ENCODE assay signal across 25 mouse cellular contexts in genomic region chr1:64669451-64669850, GRCm38 (mm10). TPM values are rescaled to one million over a fixed set of nuclear protein-coding genes. Genes with fewer than 3 reads are reported as not detected.
A peak's percentile ranks its signal among the peaks of the same experiment; 100 is the strongest.
DNase-seq lines count a peak whose midpoint lies in the region; ATAC-seq and TF ChIP-seq lines count a peak whose summit lies in the region.
"Had no signal": no experiment of that assay in that cellular context is flagged by ENCODE, and none has a peak within 500 bp of the region (broad histone marks: within the 10 kb centered on the region; RNA-seq: fewer than 3 reads in every experiment).

No protein-coding gene starts in this region.

- H3K27ac ChIP-seq in lung, postnatal 0 days (ENCODE audit: low read length): no peak overlapping the region
- H3K27ac ChIP-seq: forebrain, embryonic 13.5 days; hindbrain, embryonic 15.5 days; left cerebral cortex, adult 2 months; liver, embryonic 15.5 days; macrophage; midbrain, embryonic 10.5 days had no signal

- no peaks in the 10 kb centered on the region for H3K4me1 ChIP-seq in lung, postnatal 0 days (ENCODE audit: insufficient read depth, low read depth, low read length)
- H3K4me1 ChIP-seq: forebrain, embryonic 13.5 days; heart, embryonic 12.5 days; hindbrain, embryonic 15.5 days; liver, embryonic 15.5 days had no signal

- no peak for TF ChIP-seq CTCF in lung, postnatal 0 days (IDR thresholded peaks at IDR 0.05)

- H3K4me2 ChIP-seq in lung, postnatal 0 days (replicated peaks; ENCODE audit: low read depth, low read length): no peak overlapping the region
- H3K4me2 ChIP-seq in myocyte (ENCODE audit: low read depth): peak overlapping the region; percentile 39
- H3K4me2 ChIP-seq: forebrain, embryonic 13.5 days; heart, embryonic 12.5 days; hindbrain, embryonic 15.5 days; liver, embryonic 15.5 days had no signal

- no peaks in the 10 kb centered on the region for H3K36me3 ChIP-seq in lung, postnatal 0 days (ENCODE audit: insufficient read depth, low read length)
- no peaks in the 10 kb centered on the region for H3K36me3 ChIP-seq in myocyte (ENCODE audit: control insufficient read depth, insufficient read depth)
- H3K36me3 ChIP-seq: heart, embryonic 12.5 days; hindbrain, embryonic 15.5 days; liver, embryonic 15.5 days; midbrain, embryonic 10.5 days had no signal

- ATAC-seq in lung, postnatal 0 days: peak; percentile 17; the same call in 1 of the 2 replicates
- ATAC-seq: forebrain, embryonic 13.5 days; midbrain, embryonic 16.5 days had no signal

- TF ChIP-seq POLR2A in myocyte (IDR thresholded peaks at IDR 0.05; ENCODE audit: insufficient read length, low read depth): no peak

- H3K79me2 ChIP-seq in myocyte (ENCODE audit: control insufficient read depth, insufficient read depth): no peaks in the 10 kb centered on the region

- H3K27me3 ChIP-seq in lung, postnatal 0 days (replicated peaks; ENCODE audit: insufficient read depth, low read length): no peaks in the 10 kb centered on the region
- H3K27me3 ChIP-seq in myocyte (ENCODE audit: control insufficient read depth, insufficient read depth, insufficient read length): no peaks in the 10 kb centered on the region
- H3K27me3 ChIP-seq: forebrain, embryonic 13.5 days; heart, embryonic 12.5 days; hindbrain, embryonic 15.5 days; liver, embryonic 15.5 days had no signal

- no peaks in the 10 kb centered on the region for H3K9me3 ChIP-seq in lung, postnatal 0 days (ENCODE audit: low read length)
- H3K9me3 ChIP-seq: forebrain, embryonic 13.5 days; heart, embryonic 12.5 days; hindbrain, embryonic 15.5 days; liver, embryonic 15.5 days had no signal

- peak; percentile 53 for DNase-seq in heart, adult 11 months
- DNase-seq in heart, postnatal 4 days: no peak
- DNase-seq in lung, postnatal 0 days (ENCODE audit: low spot score): no peak
- no peak for DNase-seq in lung, adult 18-20 months
- peak; percentile 60 for DNase-seq in R1 (ENCODE audit: low read depth, low spot score)
- no peak for DNase-seq in adrenal gland, postnatal 4 days (ENCODE audit: low spot score in 2 of 2)
- no peak for DNase-seq in frontal cortex, postnatal 36 days (ENCODE audit: low spot score in 2 of 2)
- DNase-seq: adrenal gland, adult 2 months; cerebellum, adult 18-20 months; cerebellum, postnatal 14 days; gastrocnemius, postnatal 10 days; heart, adult 18-20 months; heart, postnatal 10 days; liver; thymus, adult 2 months had no signal

- no peak overlapping the region for H3K9ac ChIP-seq in lung, postnatal 0 days (replicated peaks; ENCODE audit: low read depth)
- H3K9ac ChIP-seq: forebrain, embryonic 13.5 days; heart, embryonic 12.5 days; hindbrain, embryonic 15.5 days; liver, embryonic 15.5 days had no signal

- no peak overlapping the region for H3ac ChIP-seq in myocyte (ENCODE audit: control insufficient read depth, insufficient read length)

- no peak overlapping the region for H3K4me3 ChIP-seq in lung, postnatal 0 days (ENCODE audit: low read depth, low read length)
- H3K4me3 ChIP-seq in myocyte: no peak overlapping the region
- H3K4me3 ChIP-seq: erythroblast, embryonic 14.5 days; forebrain, embryonic 13.5 days; heart, embryonic 12.5 days; hindbrain, embryonic 15.5 days; left cerebral cortex, adult 2 months; liver, embryonic 15.5 days; midbrain, embryonic 10.5 days had no signal

- 86% methylated on average over 2 of the region's 2 CpGs for WGBS in lung, postnatal 0 days

- TF ChIP-seq EP300 in lung, postnatal 0 days (IDR thresholded peaks at IDR 0.05): no peak

TF ChIP-seq in myocyte, 11 proteins besides CTCF, POLR2A, EP300 and RAD21:
- TF ChIP-seq REST (IDR thresholded peaks at IDR 0.05; ENCODE audit: insufficient read depth, insufficient read length) (no peak), POLR2AphosphoS2 (IDR thresholded peaks at IDR 0.05; ENCODE audit: insufficient read length, low read depth) (no peak), USF1 (IDR thresholded peaks at IDR 0.05; ENCODE audit: low read depth) (no peak), SRF (IDR thresholded peaks at IDR 0.05; ENCODE audit: control insufficient read depth, insufficient read length, low read depth) (no peak), TCF12 (IDR thresholded peaks at IDR 0.05; ENCODE audit: insufficient read depth, poor library complexity, severe bottlenecking) (no peak), E2F4 (IDR thresholded peaks at IDR 0.05; ENCODE audit: insufficient read depth) (no peak), TCF3 (IDR thresholded peaks at IDR 0.05; ENCODE audit: insufficient read length, low read depth) (no peak), MYOG (IDR thresholded peaks at IDR 0.05; ENCODE audit: control insufficient read depth in 1 of 3, insufficient read depth in 1 of 3, insufficient read length in 2 of 3, low read depth in 2 of 3) (no peak), CEBPB (IDR thresholded peaks at IDR 0.05; ENCODE audit: insufficient read depth, poor library complexity, severe bottlenecking) (no peak)

RNA-seq across cellular contexts. Expression of gene Ccnyl1, which starts 20.8 kb away (rescaled TPM):
- total RNA-seq in heart, postnatal 4 days (2021): 10 to 100 TPM; 31.0 to 33.2 TPM
- polyA plus RNA-seq in lung, postnatal 0 days (2015; fragmentation: Nextera tagmentation; extraction: Ambion mirVana): 3.9 and 4.5 TPM in 2 replicates
- polyA plus RNA-seq in myocyte (2012; fragmentation: generic; extraction: Trizol): 16.0 TPM
- 10 to 100 TPM; 24.2 to 26.5 TPM for total RNA-seq in adrenal gland, postnatal 4 days (2021)

RNA-seq across cellular contexts. Expression of gene Mettl21a, which starts 52.4 kb away (rescaled TPM):
- total RNA-seq in heart, postnatal 4 days (2021): 1 to 10 TPM; 6.5 to 8.1 TPM
- polyA plus RNA-seq in lung, postnatal 0 days (2015; fragmentation: Nextera tagmentation; extraction: Ambion mirVana): 11.6 and 13.0 TPM in 2 replicates
- 26.5 TPM for polyA plus RNA-seq in myocyte (2012; fragmentation: generic; extraction: Trizol)
- total RNA-seq in adrenal gland, postnatal 4 days (2021): 10 to 100 TPM; 14.8 to 16.3 TPM

Comparison
In these comparisons a context has a peak if more than half of its experiments do, and no peak if none do; other contexts are left out.
1. DNase-seq: peak in heart, adult 11 months (single experiment) and R1 (single experiment); none in heart, postnatal 4 days (single experiment), lung, postnatal 0 days (single experiment), lung, adult 18-20 months (0 of 2), adrenal gland, postnatal 4 days (0 of 2) and frontal cortex, postnatal 36 days (0 of 2).